Mouse (Mus musculus): ENCODE measurements around the gene Rsc1a1. TPM values are rescaled to one million over a fixed set of nuclear protein-coding genes. Genes with fewer than 3 reads are reported as not detected.
A peak's percentile ranks its signal among the peaks of the same experiment; 100 is the strongest.

The Rsc1a1 gene
- polyA plus RNA-seq, 1 experiment from 2014 or later: not detected

GRCm38 (mm10) chr4:141653813-141654212 lies 31.6 kb downstream of the Rsc1a1 start:
- 94% methylated on average over 13 of the region's 13 CpGs for WGBS
- Histone ChIP-seq H3K4me1 (ENCODE audit: control insufficient read depth, insufficient read depth, low read length) (0 out of 2 replicates have a peak, but pooled peaks cover 2% of the 10 kb centered on the region), H3K4me2 (ENCODE audit: low read depth, low read length) (no peak overlapping the region), H3K27ac (ENCODE audit: low read length) (no peak overlapping the region), H3K9ac (ENCODE audit: low read length) (no peak overlapping the region), H3K4me3 (replicated peaks; ENCODE audit: low read length) (no peak overlapping the region), H3K27me3 (ENCODE audit: control insufficient read depth, insufficient read depth, low read length) (no peaks in the 10 kb centered on the region), H3K9me3 (replicated peaks; ENCODE audit: control insufficient read depth, low read length) (no peaks in the 10 kb centered on the region), H3K36me3 (ENCODE audit: control insufficient read depth, insufficient read depth, low read length) (0 out of 2 replicates have a peak, but pooled peaks cover under 1% of the 10 kb centered on the region)
- no peak for ATAC-seq (ENCODE audit: insufficient read depth, low FRiP score)

GRCm38 (mm10) chr4:141653044-141653443 lies 32.4 kb downstream of the Rsc1a1 start:
- Histone ChIP-seq H3K27me3 (ENCODE audit: control insufficient read depth, insufficient read depth, low read length) (no peaks in the 10 kb centered on the region), H3K27ac (ENCODE audit: low read length) (no peak overlapping the region), H3K9me3 (replicated peaks; ENCODE audit: control insufficient read depth, low read length) (no peaks in the 10 kb centered on the region), H3K4me3 (replicated peaks; ENCODE audit: low read length) (no peak overlapping the region), H3K9ac (ENCODE audit: low read length) (no peak overlapping the region), H3K4me2 (ENCODE audit: low read depth, low read length) (no peak overlapping the region), H3K36me3 (ENCODE audit: control insufficient read depth, insufficient read depth, low read length) (no peaks in the 10 kb centered on the region), H3K4me1 (ENCODE audit: control insufficient read depth, insufficient read depth, low read length) (0 out of 2 replicates have a peak, but pooled peaks cover 2% of the 10 kb centered on the region)
- no peak for ATAC-seq (ENCODE audit: insufficient read depth, low FRiP score)
- 87% methylated on average over 8 of the region's 8 CpGs for WGBS

- no peaks in the 10 kb centered on the region for H3K36me3 ChIP-seq (ENCODE audit: control insufficient read depth, insufficient read depth, low read length)
- WGBS: 87% methylated on average over 10 of the region's 10 CpGs
- no peaks in the 10 kb centered on the region for H3K27me3 ChIP-seq (ENCODE audit: control insufficient read depth, insufficient read depth, low read length)
- no peak overlapping the region for H3K4me3 ChIP-seq (replicated peaks; ENCODE audit: low read length)
- 0 out of 2 replicates have a peak, but pooled peaks cover 2% of the 10 kb centered on the region for H3K4me1 ChIP-seq (ENCODE audit: control insufficient read depth, insufficient read depth, low read length)
- no peak overlapping the region for H3K4me2 ChIP-seq (ENCODE audit: low read depth, low read length)
- no peak for ATAC-seq (ENCODE audit: insufficient read depth, low FRiP score)
- no peak overlapping the region for H3K9ac ChIP-seq (ENCODE audit: low read length)
- H3K27ac ChIP-seq (ENCODE audit: low read length): no peak overlapping the region
- H3K9me3 ChIP-seq (replicated peaks; ENCODE audit: control insufficient read depth, low read length): no peaks in the 10 kb centered on the region
These were observed 33.5 kb downstream of the Rsc1a1 start for GRCm38 (mm10) chr4:141651944-141652343.

GRCm38 (mm10) chr4:141651286-141651685 lies 34.1 kb downstream of the Rsc1a1 start:
- H3K9ac ChIP-seq (ENCODE audit: low read length): no peak overlapping the region
- 88% methylated on average over 6 of the region's 6 CpGs for WGBS
- no peak for ATAC-seq (ENCODE audit: insufficient read depth, low FRiP score)
- no peak overlapping the region for H3K27ac ChIP-seq (ENCODE audit: low read length)
- no peaks in the 10 kb centered on the region for H3K9me3 ChIP-seq (replicated peaks; ENCODE audit: control insufficient read depth, low read length)
- H3K36me3 ChIP-seq (ENCODE audit: control insufficient read depth, insufficient read depth, low read length): no peaks in the 10 kb centered on the region
- H3K4me3 ChIP-seq (replicated peaks; ENCODE audit: low read length): no peak overlapping the region
- no peaks in the 10 kb centered on the region for H3K27me3 ChIP-seq (ENCODE audit: control insufficient read depth, insufficient read depth, low read length)
- H3K4me2 ChIP-seq (ENCODE audit: low read depth, low read length): no peak overlapping the region
- H3K4me1 ChIP-seq (ENCODE audit: control insufficient read depth, insufficient read depth, low read length): 0 out of 2 replicates have a peak, but pooled peaks cover 2% of the 10 kb centered on the region

GRCm38 (mm10) chr4:141649244-141649643 lies 36.2 kb downstream of the Rsc1a1 start:
- H3K9ac ChIP-seq (ENCODE audit: low read length): no peak overlapping the region
- H3K27me3 ChIP-seq (ENCODE audit: control insufficient read depth, insufficient read depth, low read length): no peaks in the 10 kb centered on the region
- H3K4me3 ChIP-seq (replicated peaks; ENCODE audit: low read length): no peak overlapping the region
- H3K27ac ChIP-seq (ENCODE audit: low read length): no peak overlapping the region
- no peaks in the 10 kb centered on the region for H3K9me3 ChIP-seq (replicated peaks; ENCODE audit: control insufficient read depth, low read length)
- WGBS: 67% methylated on average over 6 of the region's 6 CpGs
- H3K4me2 ChIP-seq (ENCODE audit: low read depth, low read length): no peak overlapping the region
- ATAC-seq (ENCODE audit: insufficient read depth, low FRiP score): no peak
- H3K36me3 ChIP-seq (ENCODE audit: control insufficient read depth, insufficient read depth, low read length): no peaks in the 10 kb centered on the region
- H3K4me1 ChIP-seq (ENCODE audit: control insufficient read depth, insufficient read depth, low read length): no peaks in the 10 kb centered on the region

- Histone ChIP-seq H3K4me1 (ENCODE audit: control insufficient read depth, insufficient read depth, low read length) (peaks cover 10% of the 10 kb centered on the region), H3K27me3 (ENCODE audit: control insufficient read depth, insufficient read depth, low read length) (no peaks in the 10 kb centered on the region), H3K36me3 (ENCODE audit: control insufficient read depth, insufficient read depth, low read length) (no peaks in the 10 kb centered on the region), H3K9ac (ENCODE audit: low read length) (no peak overlapping the region), H3K9me3 (replicated peaks; ENCODE audit: control insufficient read depth, low read length) (no peaks in the 10 kb centered on the region), H3K4me3 (replicated peaks; ENCODE audit: low read length) (no peak overlapping the region), H3K27ac (ENCODE audit: low read length) (no peak overlapping the region), H3K4me2 (ENCODE audit: low read depth, low read length) (no peak overlapping the region)
- 94% methylated on average over 5 of the region's 5 CpGs for WGBS
- no peak for ATAC-seq (ENCODE audit: insufficient read depth, low FRiP score)
These were observed 37.1 kb downstream of the Rsc1a1 start for GRCm38 (mm10) chr4:141648262-141648661.

- no peaks in the 10 kb centered on the region for H3K27me3 ChIP-seq (ENCODE audit: control insufficient read depth, insufficient read depth, low read length)
- ATAC-seq (ENCODE audit: insufficient read depth, low FRiP score): no peak
- H3K4me2 ChIP-seq (ENCODE audit: low read depth, low read length): no peak overlapping the region
- no peak overlapping the region for H3K4me3 ChIP-seq (replicated peaks; ENCODE audit: low read length)
- H3K9ac ChIP-seq (ENCODE audit: low read length): no peak overlapping the region
- H3K27ac ChIP-seq (ENCODE audit: low read length): no peak overlapping the region
- H3K4me1 ChIP-seq (ENCODE audit: control insufficient read depth, insufficient read depth, low read length): peaks cover 10% of the 10 kb centered on the region
- no peaks in the 10 kb centered on the region for H3K9me3 ChIP-seq (replicated peaks; ENCODE audit: control insufficient read depth, low read length)
- no peaks in the 10 kb centered on the region for H3K36me3 ChIP-seq (ENCODE audit: control insufficient read depth, insufficient read depth, low read length)
- 90% methylated on average over 3 of the region's 3 CpGs for WGBS
These were observed 38.2 kb downstream of the Rsc1a1 start for GRCm38 (mm10) chr4:141647187-141647586.

GRCm38 (mm10) chr4:141645988-141646387 lies 39.4 kb downstream of the Rsc1a1 start:
- Histone ChIP-seq H3K4me2 (ENCODE audit: low read depth, low read length) (no peak overlapping the region), H3K4me3 (replicated peaks; ENCODE audit: low read length) (no peak overlapping the region), H3K27ac (ENCODE audit: low read length) (no peak overlapping the region), H3K27me3 (ENCODE audit: control insufficient read depth, insufficient read depth, low read length) (no peaks in the 10 kb centered on the region), H3K9me3 (replicated peaks; ENCODE audit: control insufficient read depth, low read length) (no peaks in the 10 kb centered on the region), H3K4me1 (ENCODE audit: control insufficient read depth, insufficient read depth, low read length) (peaks cover 10% of the 10 kb centered on the region), H3K9ac (ENCODE audit: low read length) (no peak overlapping the region), H3K36me3 (ENCODE audit: control insufficient read depth, insufficient read depth, low read length) (no peaks in the 10 kb centered on the region)
- WGBS: 85% methylated on average over 8 of the region's 8 CpGs
- no peak for ATAC-seq (ENCODE audit: insufficient read depth, low FRiP score)

- peaks cover 10% of the 10 kb centered on the region for H3K4me1 ChIP-seq (ENCODE audit: control insufficient read depth, insufficient read depth, low read length)
- no peak overlapping the region for H3K9ac ChIP-seq (ENCODE audit: low read length)
- WGBS: 40% methylated on average over 7 of the region's 7 CpGs
- H3K4me2 ChIP-seq (ENCODE audit: low read depth, low read length): no peak overlapping the region
- H3K36me3 ChIP-seq (ENCODE audit: control insufficient read depth, insufficient read depth, low read length): no peaks in the 10 kb centered on the region; the same call in 1 of the 2 replicates
- peak overlapping the region; percentile 54 for H3K27ac ChIP-seq (ENCODE audit: low read length)
- peak; percentile 27; the same call in 1 of the 2 replicates for ATAC-seq (ENCODE audit: insufficient read depth, low FRiP score)
- H3K27me3 ChIP-seq (ENCODE audit: control insufficient read depth, insufficient read depth, low read length): no peaks in the 10 kb centered on the region
- H3K4me3 ChIP-seq (replicated peaks; ENCODE audit: low read length): no peak overlapping the region
- no peaks in the 10 kb centered on the region for H3K9me3 ChIP-seq (replicated peaks; ENCODE audit: control insufficient read depth, low read length)
These were observed 42.1 kb downstream of the Rsc1a1 start for GRCm38 (mm10) chr4:141643118-141643855.

Measured in stomach, embryonic 16.5 days (tissue).